Mouse (Mus musculus): ENCODE data around the gene Olfr1303.

Gene Olfr1303

DNA sequence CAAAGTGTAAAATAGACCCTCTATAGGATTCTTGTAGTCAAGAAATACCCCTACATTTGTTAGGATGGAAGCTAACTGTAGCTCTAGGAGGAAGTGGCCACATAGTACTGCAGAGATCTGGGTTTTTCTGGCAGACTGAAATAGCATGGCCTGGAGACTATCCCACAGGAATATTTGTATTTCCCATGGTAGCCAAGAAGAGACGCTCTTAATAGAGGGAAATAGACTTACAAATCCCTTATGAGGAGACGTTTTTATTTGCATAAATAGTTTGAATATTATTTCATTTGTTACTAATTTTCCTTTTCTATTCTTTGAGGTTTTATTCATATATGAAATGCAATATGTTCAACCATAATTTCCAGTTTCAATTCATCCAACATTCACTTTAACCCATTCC, at the start of gene Olfr1303:
Gene Olfr1303, minus strand, starts transcription at position 101 of the 400 bp plus-strand sequence.
- no peak for DNase-seq

DNA sequence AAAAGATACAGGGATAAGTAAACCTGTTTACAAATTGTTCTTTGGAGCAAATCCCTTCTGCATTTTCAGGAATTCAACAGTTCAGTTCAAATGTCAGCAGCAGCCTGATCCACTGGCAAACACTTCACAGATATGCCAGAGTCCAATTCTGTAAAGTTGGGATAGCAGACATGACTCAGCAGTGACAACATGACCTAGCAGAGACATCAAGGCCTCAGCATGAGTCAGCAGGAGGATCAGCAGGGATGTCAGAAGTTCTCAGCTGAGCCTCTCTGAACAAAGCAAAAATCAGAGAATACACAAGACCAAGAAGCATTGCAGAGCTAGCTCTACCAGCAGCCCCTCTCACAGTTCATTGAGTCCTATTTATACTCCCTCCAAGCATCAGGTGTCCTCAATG, 7.2 kb downstream of the Olfr1303 start:
- DNase-seq: no peak

DNA sequence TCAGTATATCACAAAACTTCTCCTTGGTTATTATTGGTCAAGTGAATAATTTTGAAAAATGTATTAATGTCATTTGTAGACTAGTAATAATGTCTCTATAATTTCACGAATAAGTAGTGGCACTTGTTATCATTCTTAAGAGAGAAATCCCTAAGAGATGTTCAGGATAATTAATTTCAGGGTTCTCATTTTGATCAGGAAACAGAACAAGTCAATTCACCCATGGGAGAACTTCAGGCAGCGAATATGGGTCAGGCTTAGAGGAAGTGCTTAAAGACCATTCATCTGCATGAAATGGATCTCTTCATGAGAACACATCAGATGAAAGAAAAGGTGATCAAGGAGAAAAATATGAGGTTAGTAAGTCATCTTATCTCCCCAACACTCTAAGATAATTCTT, 43.0 kb downstream of the Olfr1303 start, which contains the start of gene Olfr1302:
Gene Olfr1302, plus strand, starts transcription at position 301 of the 400 bp plus-strand sequence.
- DNase-seq: no peak
